Mouse (Mus musculus): ENCODE data around the gene Ngly1. TPM values are rescaled to one million over a fixed set of nuclear protein-coding genes. Genes with fewer than 3 reads are reported as not detected.

Ngly1 gene
- 18.0 and 21.9 TPM in 2 replicates for polyA plus RNA-seq (2016; fragmentation: Nextera tagmentation; extraction: Ambion mirVana)

DNA sequence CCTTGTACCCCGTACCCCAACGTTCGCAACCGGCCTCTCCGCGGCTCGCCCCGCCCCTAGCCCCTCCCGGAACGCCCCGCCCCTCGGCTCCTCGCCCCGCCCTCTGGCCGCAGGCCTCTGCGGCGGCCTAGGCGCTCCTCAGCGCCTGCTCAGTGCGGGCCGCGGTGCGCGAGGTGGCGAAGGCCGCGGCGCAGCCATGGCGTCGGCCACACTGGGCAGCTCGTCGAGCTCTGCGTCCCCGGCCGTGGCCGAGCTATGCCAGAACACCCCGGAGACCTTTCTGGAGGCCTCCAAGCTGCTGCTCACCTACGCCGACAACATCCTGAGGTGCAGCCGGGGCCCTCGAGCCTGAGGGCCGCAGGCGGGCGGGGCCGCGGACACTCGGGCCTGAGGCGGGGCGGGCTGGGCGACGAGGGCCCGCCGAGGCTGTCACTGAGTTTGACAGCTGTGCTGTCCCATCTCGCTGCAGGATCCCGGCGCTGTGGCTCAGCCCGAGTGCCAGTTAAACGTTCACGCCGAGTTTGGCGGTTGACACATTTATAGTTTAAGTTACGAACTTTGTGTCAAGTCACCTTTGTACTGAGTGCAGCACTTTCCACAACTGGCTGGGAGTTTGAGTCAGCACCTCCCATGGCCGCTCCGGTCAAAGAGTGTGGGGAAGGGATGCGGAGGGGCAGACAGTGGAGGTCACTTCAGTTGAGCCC lies at the start of gene Ngly1, which contains the start of gene Oxsm:
Ngly1 (plus strand) TSS at position 110 of the 704 bp plus-strand sequence.
Oxsm (minus strand) TSS at position 638 of the 704 bp plus-strand sequence.
- peak within 1 kb of the TSS; percentile 75 for H3K4me3 ChIP-seq
- DNase-seq (ENCODE audit: low spot score) = peak; percentile 89
- no peaks in the 10 kb centered on the region for H3K9me3 ChIP-seq
- under 1% methylated on average over 65 of the region's 65 CpGs for WGBS
- no peaks in the 10 kb centered on the region for H3K4me1 ChIP-seq
- H3K27me3 ChIP-seq (ENCODE audit: insufficient read depth, poor library complexity, severe bottlenecking) = no peaks in the 10 kb centered on the region
- H3K27ac ChIP-seq = peak within 1 kb of the TSS; percentile 99
- H3K36me3 ChIP-seq = 0 out of 2 replicates have a peak, but pooled peaks cover under 1% of the 10 kb centered on the region

GRCm38 (mm10) chr14:16200220-16200912 lies 48.7 kb upstream of the Ngly1 start:
- Histone ChIP-seq H3K27ac (no peak overlapping the region), H3K27me3 (ENCODE audit: insufficient read depth, poor library complexity, severe bottlenecking) (no peaks in the 10 kb centered on the region), H3K36me3 (no peaks in the 10 kb centered on the region), H3K9me3 (no peaks in the 10 kb centered on the region), H3K4me1 (peaks cover 13% of the 10 kb centered on the region; the same call in 1 of the 2 replicates), H3K4me3 (no peak overlapping the region)
- DNase-seq (ENCODE audit: low spot score) = no peak
- WGBS = 44% methylated on average over 6 of the region's 6 CpGs

- Histone ChIP-seq H3K27ac (no peak overlapping the region), H3K27me3 (ENCODE audit: insufficient read depth, poor library complexity, severe bottlenecking) (no peaks in the 10 kb centered on the region), H3K36me3 (no peaks in the 10 kb centered on the region), H3K9me3 (no peaks in the 10 kb centered on the region), H3K4me3 (no peak overlapping the region), H3K4me1 (peaks cover 13% of the 10 kb centered on the region; the same call in 1 of the 2 replicates)
- WGBS = 47% methylated on average over 8 of the region's 8 CpGs
- no peak for DNase-seq (ENCODE audit: low spot score)
Observed at GRCm38 (mm10) chr14:16200969-16201638, 48.0 kb upstream of the Ngly1 start.

- Histone ChIP-seq H3K4me3 (no peak overlapping the region), H3K27me3 (ENCODE audit: insufficient read depth, poor library complexity, severe bottlenecking) (no peaks in the 10 kb centered on the region), H3K36me3 (no peaks in the 10 kb centered on the region), H3K4me1 (peaks cover 13% of the 10 kb centered on the region; the same call in 1 of the 2 replicates), H3K9me3 (no peaks in the 10 kb centered on the region), H3K27ac (no peak overlapping the region)
- WGBS = 19% methylated on average over 3 of the region's 3 CpGs
- no peak for DNase-seq (ENCODE audit: low spot score)
Observed at GRCm38 (mm10) chr14:16201673-16202072, 47.4 kb upstream of the Ngly1 start.

- H3K4me1 ChIP-seq = no peaks in the 10 kb centered on the region
- no peaks in the 10 kb centered on the region for H3K27me3 ChIP-seq (ENCODE audit: insufficient read depth, poor library complexity, severe bottlenecking)
- no peaks in the 10 kb centered on the region for H3K9me3 ChIP-seq
- H3K36me3 ChIP-seq = no peaks in the 10 kb centered on the region
- H3K4me3 ChIP-seq = no peak overlapping the region
- no peak for DNase-seq (ENCODE audit: low spot score)
- no peak overlapping the region for H3K27ac ChIP-seq
Observed at GRCm38 (mm10) chr14:16207722-16208121, 41.4 kb upstream of the Ngly1 start.

- 47% methylated on average over 2 of the region's 2 CpGs for WGBS
- Histone ChIP-seq H3K36me3 (no peaks in the 10 kb centered on the region), H3K4me3 (no peak overlapping the region), H3K4me1 (no peaks in the 10 kb centered on the region), H3K27ac (no peak overlapping the region), H3K9me3 (no peaks in the 10 kb centered on the region), H3K27me3 (ENCODE audit: insufficient read depth, poor library complexity, severe bottlenecking) (no peaks in the 10 kb centered on the region)
- no peak for DNase-seq (ENCODE audit: low spot score)
Observed at GRCm38 (mm10) chr14:16219015-16219414, 30.1 kb upstream of the Ngly1 start.

DNA sequence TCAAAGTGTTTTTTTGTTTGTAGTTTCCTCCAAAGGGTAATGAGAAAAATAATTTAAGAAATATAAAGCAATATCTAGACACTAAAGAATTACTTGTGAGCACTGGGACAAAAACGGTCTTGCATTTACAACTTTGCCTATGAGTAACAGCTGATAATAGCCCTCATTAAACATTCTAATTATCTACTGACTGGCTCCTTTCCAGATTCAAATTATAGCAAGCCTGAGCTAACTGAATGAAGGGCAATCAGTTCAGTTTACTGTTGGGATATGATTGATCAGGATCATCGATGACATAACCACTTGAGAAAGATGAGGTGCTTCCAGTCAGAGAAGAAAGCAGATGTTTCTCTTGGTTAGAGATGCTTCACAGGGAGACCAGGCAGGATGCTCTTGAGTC lies 19.7 kb upstream of the Ngly1 start:
- no peak for DNase-seq (ENCODE audit: low spot score)
- no peaks in the 10 kb centered on the region for H3K36me3 ChIP-seq
- no peaks in the 10 kb centered on the region for H3K9me3 ChIP-seq
- no peaks in the 10 kb centered on the region for H3K4me1 ChIP-seq
- no peak overlapping the region for H3K27ac ChIP-seq
- H3K27me3 ChIP-seq (ENCODE audit: insufficient read depth, poor library complexity, severe bottlenecking) = no peaks in the 10 kb centered on the region
- no peak overlapping the region for H3K4me3 ChIP-seq
- WGBS = 83% methylated on average over 2 of the region's 2 CpGs

GRCm38 (mm10) chr14:16230581-16230980 lies 18.5 kb upstream of the Ngly1 start:
- DNase-seq (ENCODE audit: low spot score) = no peak
- H3K36me3 ChIP-seq = no peaks in the 10 kb centered on the region
- H3K4me3 ChIP-seq = no peak overlapping the region

GRCm38 (mm10) chr14:16233515-16233914 lies 15.6 kb upstream of the Ngly1 start:
- H3K36me3 ChIP-seq = no peaks in the 10 kb centered on the region
- H3K27ac ChIP-seq = no peak overlapping the region
- no peaks in the 10 kb centered on the region for H3K27me3 ChIP-seq (ENCODE audit: insufficient read depth, poor library complexity, severe bottlenecking)
- peaks cover 6% of the 10 kb centered on the region; the same call in 1 of the 2 replicates for H3K9me3 ChIP-seq
- WGBS = 27% methylated on average over 1 of the region's 1 CpGs
- no peaks in the 10 kb centered on the region for H3K4me1 ChIP-seq
- DNase-seq (ENCODE audit: low spot score) = no peak
- no peak overlapping the region for H3K4me3 ChIP-seq

More at GRCm38 (mm10) chr14:16230581-16230980, 18.5 kb upstream of the Ngly1 start:
- H3K27me3 ChIP-seq (ENCODE audit: insufficient read depth, poor library complexity, severe bottlenecking) = no peaks in the 10 kb centered on the region
- H3K4me1 ChIP-seq = no peaks in the 10 kb centered on the region
- H3K27ac ChIP-seq = no peak overlapping the region
- H3K9me3 ChIP-seq = no peaks in the 10 kb centered on the region

GRCm38 (mm10) chr14:16236466-16236865 lies 12.6 kb upstream of the Ngly1 start:
- Histone ChIP-seq H3K4me3 (no peak overlapping the region), H3K9me3 (peaks cover 6% of the 10 kb centered on the region; the same call in 1 of the 2 replicates), H3K27me3 (ENCODE audit: insufficient read depth, poor library complexity, severe bottlenecking) (no peaks in the 10 kb centered on the region), H3K36me3 (peaks cover 4% of the 10 kb centered on the region; the same call in 1 of the 2 replicates), H3K27ac (no peak overlapping the region), H3K4me1 (no peaks in the 10 kb centered on the region)
- 66% methylated on average over 3 of the region's 3 CpGs for WGBS
- no peak for DNase-seq (ENCODE audit: low spot score)

DNA sequence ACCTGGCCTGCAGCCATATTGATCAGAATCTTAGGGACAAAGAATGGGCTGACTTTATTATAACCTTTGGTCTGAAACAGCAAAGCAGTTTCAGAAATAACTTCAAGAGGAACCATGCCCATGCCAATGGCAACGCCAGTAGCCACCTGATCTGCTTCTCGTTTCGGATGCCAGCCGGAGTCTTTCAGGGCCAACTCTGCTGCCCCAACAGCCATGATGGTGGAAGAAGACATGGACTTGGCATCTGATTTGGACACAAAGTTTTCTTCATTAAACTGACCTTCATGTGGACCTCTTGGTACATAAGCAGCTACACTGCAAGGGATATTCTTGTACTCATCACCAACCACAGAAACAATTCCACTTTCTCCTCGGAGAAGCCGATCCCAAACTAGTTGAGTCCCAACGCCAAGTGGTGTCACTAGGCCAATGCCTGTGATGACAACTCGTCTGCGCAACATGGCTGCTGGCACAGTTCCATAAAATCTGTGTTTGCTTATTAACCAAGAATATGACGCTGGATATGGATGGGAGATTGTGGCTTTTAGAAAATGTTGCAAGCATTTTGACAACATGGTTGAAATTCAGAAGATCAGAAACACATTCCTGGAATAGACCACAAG lies 6.8 kb upstream of the Ngly1 start:
- peak overlapping the region; percentile 92 for H3K27ac ChIP-seq
- peak overlapping the region; percentile 72 for H3K4me3 ChIP-seq
- 93% methylated on average over 10 of the region's 10 CpGs for WGBS
- no peaks in the 10 kb centered on the region for H3K27me3 ChIP-seq (ENCODE audit: insufficient read depth, poor library complexity, severe bottlenecking)
- H3K36me3 ChIP-seq = peaks cover 4% of the 10 kb centered on the region; the same call in 1 of the 2 replicates
- peaks cover 5% of the 10 kb centered on the region; the same call in 1 of the 2 replicates for H3K9me3 ChIP-seq
- no peak for DNase-seq (ENCODE audit: low spot score)
- H3K4me1 ChIP-seq = 0 out of 2 replicates have a peak, but pooled peaks cover 3% of the 10 kb centered on the region

- no peaks in the 10 kb centered on the region for H3K27me3 ChIP-seq (ENCODE audit: insufficient read depth, poor library complexity, severe bottlenecking)
- peak; percentile 96 for DNase-seq (ENCODE audit: low spot score)
- H3K4me3 ChIP-seq = peak overlapping the region; percentile 72
- 3% methylated on average over 34 of the region's 34 CpGs for WGBS
- H3K27ac ChIP-seq = peak overlapping the region; percentile 92
- no peaks in the 10 kb centered on the region for H3K9me3 ChIP-seq
- 0 out of 2 replicates have a peak, but pooled peaks cover 3% of the 10 kb centered on the region for H3K4me1 ChIP-seq
- H3K36me3 ChIP-seq = peaks cover 4% of the 10 kb centered on the region; the same call in 1 of the 2 replicates
Observed at GRCm38 (mm10) chr14:16242947-16243602, 6.0 kb upstream of the Ngly1 start.

All from heart, embryonic 10.5 days (tissue).